In the genomic region with DNA sequence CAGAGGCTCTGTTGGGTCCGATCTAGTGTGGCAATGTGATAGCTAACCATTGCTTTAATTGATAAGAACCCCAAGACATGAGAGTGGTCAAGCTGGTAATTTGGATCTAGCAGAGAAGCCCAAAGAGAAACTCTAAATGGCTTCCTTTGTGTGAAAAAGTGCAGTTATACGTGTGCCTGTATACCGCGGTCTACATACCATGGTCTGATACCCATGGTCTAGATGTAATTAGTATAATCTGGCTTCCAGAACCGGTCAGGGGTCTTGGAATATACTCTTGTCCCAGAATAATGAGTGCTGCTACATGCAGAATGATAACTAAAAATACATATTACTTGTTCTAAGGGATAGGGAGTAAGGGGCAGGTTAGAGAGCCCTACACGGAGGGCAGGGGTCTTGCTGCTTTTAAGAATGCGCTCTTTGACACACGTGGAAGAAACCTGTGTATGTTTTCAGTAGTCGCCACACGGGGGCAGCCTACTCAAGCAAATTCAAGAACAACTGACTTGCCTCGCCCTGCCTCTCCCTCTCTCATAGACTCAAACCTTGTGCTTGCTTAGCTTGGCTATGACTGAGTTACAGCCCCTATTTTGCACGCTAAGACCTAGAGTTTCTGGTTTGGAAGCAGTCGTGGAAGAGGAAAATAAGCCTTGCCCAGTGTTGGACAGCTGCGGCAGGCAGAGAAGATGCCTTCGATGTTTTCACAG, we compare ENCODE assay signal across 9 mouse cellular contexts. TPM values are rescaled to one million over a fixed set of nuclear protein-coding genes. Genes with fewer than 3 reads are reported as not detected.
DNase-seq lines count a peak whose midpoint lies in the region; ATAC-seq and TF ChIP-seq lines count a peak whose summit lies in the region.
"Had no signal": no experiment of that assay in that cellular context is flagged by ENCODE, and none has a peak within 500 bp of the region (broad histone marks: within the 10 kb centered on the region; RNA-seq: fewer than 3 reads in every experiment).

No protein-coding gene starts in this region.

- DNase-seq in MEL-GATA-1-ER (ENCODE audit: extremely low read depth, low read depth): peak; percentile 39
- peak; percentile 50 for DNase-seq in cerebellum, adult 11-12 months
- peak; percentile 69 to 79 for DNase-seq in layer of hippocampus, postnatal 10 days (ENCODE audit: low spot score in 2 of 2)
- peak; percentile 94 for DNase-seq in lung, postnatal 0 days (ENCODE audit: low spot score)
- DNase-seq in retina, embryonic 14.5 days (ENCODE audit: low spot score): peak; percentile 82
- DNase-seq in thymus, postnatal 25 days: peak; percentile 63

- H3K27ac ChIP-seq in forebrain, embryonic 16.5 days (ENCODE audit: low read length): no peak overlapping the region
- H3K27ac ChIP-seq in hindbrain, embryonic 12.5 days: no peak overlapping the region
- H3K27ac ChIP-seq in lung, postnatal 0 days (ENCODE audit: low read length): no peak overlapping the region

- H3K4me3 ChIP-seq in forebrain, embryonic 16.5 days (replicated peaks; ENCODE audit: low read length): no peak overlapping the region
- no peak overlapping the region for H3K4me3 ChIP-seq in hindbrain, embryonic 12.5 days
- no peak overlapping the region for H3K4me3 ChIP-seq in lung, postnatal 0 days (ENCODE audit: low read depth, low read length)
- H3K4me3 ChIP-seq: megakaryocyte, embryonic 14.5 days had no signal

- peak; percentile 85 for ATAC-seq in forebrain, embryonic 16.5 days
- ATAC-seq in hindbrain, embryonic 12.5 days (ENCODE audit: low FRiP score): peak; percentile 75
- peak; percentile 76 for ATAC-seq in lung, postnatal 0 days

- H3K4me1 ChIP-seq in forebrain, embryonic 16.5 days (replicated peaks; ENCODE audit: control insufficient read depth, insufficient read depth, low read length): no peaks in the 10 kb centered on the region
- H3K4me1 ChIP-seq in hindbrain, embryonic 12.5 days: no peaks in the 10 kb centered on the region
- no peaks in the 10 kb centered on the region for H3K4me1 ChIP-seq in lung, postnatal 0 days (ENCODE audit: insufficient read depth, low read depth, low read length)

- H3K4me2 ChIP-seq in forebrain, embryonic 16.5 days (ENCODE audit: low read length): no peak overlapping the region
- no peak overlapping the region for H3K4me2 ChIP-seq in hindbrain, embryonic 12.5 days (replicated peaks)
- no peak overlapping the region for H3K4me2 ChIP-seq in lung, postnatal 0 days (replicated peaks; ENCODE audit: low read depth, low read length)

- WGBS in forebrain, embryonic 16.5 days: 52% methylated on average over 15 of the region's 15 CpGs
- WGBS in hindbrain, embryonic 12.5 days: 57% methylated on average over 15 of the region's 15 CpGs
- 47% methylated on average over 15 of the region's 15 CpGs for whole genome bisulfite sequencing in lung, postnatal 0 days

- peak; percentile 91 for TF ChIP-seq CTCF in lung, postnatal 0 days (IDR thresholded peaks at IDR 0.05)

- no peaks in the 10 kb centered on the region for H3K27me3 ChIP-seq in forebrain, embryonic 16.5 days (replicated peaks; ENCODE audit: control insufficient read depth, insufficient read depth, low read length)
- H3K27me3 ChIP-seq in hindbrain, embryonic 12.5 days: no peaks in the 10 kb centered on the region
- no peaks in the 10 kb centered on the region for H3K27me3 ChIP-seq in lung, postnatal 0 days (replicated peaks; ENCODE audit: insufficient read depth, low read length)
- H3K27me3 ChIP-seq: megakaryocyte, embryonic 14.5 days had no signal

- no peaks in the 10 kb centered on the region for H3K36me3 ChIP-seq in forebrain, embryonic 16.5 days (ENCODE audit: control insufficient read depth, insufficient read depth)
- no peaks in the 10 kb centered on the region; the same call in 1 of the 2 replicates for H3K36me3 ChIP-seq in hindbrain, embryonic 12.5 days
- no peaks in the 10 kb centered on the region for H3K36me3 ChIP-seq in lung, postnatal 0 days (ENCODE audit: insufficient read depth, low read length)

- no peaks in the 10 kb centered on the region for H3K9me3 ChIP-seq in forebrain, embryonic 16.5 days (ENCODE audit: control insufficient read depth, low read length)
- H3K9me3 ChIP-seq in hindbrain, embryonic 12.5 days (replicated peaks): no peaks in the 10 kb centered on the region
- H3K9me3 ChIP-seq in lung, postnatal 0 days (ENCODE audit: low read length): no peaks in the 10 kb centered on the region
- H3K9me3 ChIP-seq: megakaryocyte, embryonic 14.5 days had no signal

- H3K9ac ChIP-seq in forebrain, embryonic 16.5 days (replicated peaks; ENCODE audit: low read depth, low read length): no peak overlapping the region
- no peak overlapping the region for H3K9ac ChIP-seq in hindbrain, embryonic 12.5 days
- H3K9ac ChIP-seq in lung, postnatal 0 days (replicated peaks; ENCODE audit: low read depth): no peak overlapping the region

- TF ChIP-seq EP300 in lung, postnatal 0 days (IDR thresholded peaks at IDR 0.05): no peak

RNA-seq across cellular contexts. Expression of gene Mthfd1l, which starts 23.4 kb away (rescaled TPM):
- 3.9 and 4.6 TPM in 2 replicates for polyA plus RNA-seq in forebrain, embryonic 16.5 days (2015; fragmentation: Nextera tagmentation; extraction: Ambion mirVana)
- polyA plus RNA-seq in hindbrain, embryonic 12.5 days (2016; fragmentation: Nextera tagmentation; extraction: Ambion mirVana): 8.3 and 9.1 TPM in 2 replicates
- total RNA-seq in layer of hippocampus, postnatal 10 days (2021): 10 to 100 TPM; 13.4 to 14.4 TPM
- polyA plus RNA-seq in lung, postnatal 0 days (2015; fragmentation: Nextera tagmentation; extraction: Ambion mirVana): 3.0 and 3.7 TPM in 2 replicates

Comparison
In these comparisons a context has a peak if more than half of its experiments do, and no peak if none do; other contexts are left out.
1. DNase-seq: peak in every context shown above with its lines; median percentile 94 in lung, postnatal 0 days; 82 in retina, embryonic 14.5 days; 74 in layer of hippocampus, postnatal 10 days; 63 in thymus, postnatal 25 days; 50 in cerebellum, adult 11-12 months; 39 in MEL-GATA-1-ER.